Mouse (Mus musculus) hindbrain, embryonic 12.5 days (tissue): ENCODE results near the gene Apoc1. TPM values are rescaled to one million over a fixed set of nuclear protein-coding genes. Genes with fewer than 3 reads are reported as not detected.

ENCODE experiments used
- ATAC-seq: fragments of 200-750 bp; cut with Nextera tagmentation; 2 replicates; pipeline ENCODE4 v1.8.0; 2017; ENCODE audit warnings: moderate TSS enrichment; ENCODE audit not compliant: low FRiP score
- H3K27ac ChIP-seq: fragments of 300-500 bp; sonication (generic); 2 replicates; pipeline ENCODE4 v1.5.1; 2016; ENCODE audit warnings: mild to moderate bottlenecking
- H3K27me3 ChIP-seq: fragments of 300-500 bp; sonication (generic); 2 replicates; pipeline ENCODE4 v1.6.1; 2016; ENCODE audit warnings: mild to moderate bottlenecking
- H3K36me3 ChIP-seq: fragments of 300-500 bp; sonication (generic); 2 replicates; pipeline ENCODE4 v1.6.1; 2016; ENCODE audit warnings: mild to moderate bottlenecking
- H3K4me1 ChIP-seq: fragments of 300-500 bp; sonication (generic); 2 replicates; pipeline ENCODE4 v1.6.1; 2016
- H3K4me2 ChIP-seq: fragments of 300-500 bp; sonication (generic); replicated peaks from 2 replicates; pipeline ENCODE4 v1.6.1; 2016; ENCODE audit warnings: mild to moderate bottlenecking
- H3K4me3 ChIP-seq: fragments of 300-500 bp; sonication (generic); 2 replicates; pipeline ENCODE4 v1.5.1; 2016; ENCODE audit warnings: mild to moderate bottlenecking
- H3K9ac ChIP-seq: fragments of 300-500 bp; sonication (generic); 2 replicates; pipeline ENCODE4 v1.6.1; 2016; ENCODE audit warnings: mild to moderate bottlenecking, moderate library complexity
- H3K9me3 ChIP-seq: fragments of 300-500 bp; sonication (generic); replicated peaks from 2 replicates; pipeline ENCODE4 v1.6.1; 2016; ENCODE audit warnings: mild to moderate bottlenecking
- WGBS: fragments of 180-500 bp; shearing (Covaris S2); methylation state at CpG from one replicate; pipeline ENCODE4 v1.1.7; 2016; 5-methylcytosine and 5-hydroxymethylcytosine counted together
- polyA plus RNA-seq: library from polyadenylated mRNA; unstranded; fragments of >200 nt; fragmentation: Nextera tagmentation; extraction: Ambion mirVana; gene quantifications from 2 replicates; pipeline ENCODE4 v1.2.1, GENCODE M21; 2016

Gene Apoc1
- polyA plus RNA-seq, 1 experiment from 2014 or later = 4.7 TPM

- no peak overlapping the region for H3K4me2 ChIP-seq
- no peaks in the 10 kb centered on the region for H3K36me3 ChIP-seq
- H3K4me3 ChIP-seq = no peak overlapping the region
- no peaks in the 10 kb centered on the region for H3K27me3 ChIP-seq
- no peaks in the 10 kb centered on the region for H3K4me1 ChIP-seq
- H3K27ac ChIP-seq = no peak overlapping the region
- no peaks in the 10 kb centered on the region for H3K9me3 ChIP-seq
- H3K9ac ChIP-seq = no peak overlapping the region
- ATAC-seq = no peak
- 72% methylated on average over 1 of the region's 1 CpGs for WGBS
Measured at GRCm38 (mm10) chr7:19676662-19677061, 15.8 kb downstream of the Apoc1 start.

GRCm38 (mm10) chr7:19675824-19676223 lies 16.6 kb downstream of the Apoc1 start:
- H3K36me3 ChIP-seq = no peaks in the 10 kb centered on the region
- H3K9me3 ChIP-seq = no peaks in the 10 kb centered on the region
- no peak overlapping the region for H3K9ac ChIP-seq
- H3K4me2 ChIP-seq = no peak overlapping the region
- no peak for ATAC-seq
- 84% methylated on average over 10 of the region's 10 CpGs for WGBS
- H3K27ac ChIP-seq = no peak overlapping the region
- H3K27me3 ChIP-seq = no peaks in the 10 kb centered on the region
- no peaks in the 10 kb centered on the region for H3K4me1 ChIP-seq
- H3K4me3 ChIP-seq = no peak overlapping the region

- Histone ChIP-seq H3K4me1 (peaks cover 3% of the 10 kb centered on the region; the same call in 1 of the 2 replicates), H3K4me2 (no peak overlapping the region), H3K9me3 (no peaks in the 10 kb centered on the region), H3K27ac (no peak overlapping the region), H3K4me3 (no peak overlapping the region), H3K36me3 (no peaks in the 10 kb centered on the region), H3K9ac (no peak overlapping the region), H3K27me3 (no peaks in the 10 kb centered on the region)
- ATAC-seq = no peak
- 72% methylated on average over 14 of the region's 14 CpGs for WGBS
Measured at GRCm38 (mm10) chr7:19673083-19673699, 19.3 kb downstream of the Apoc1 start.

- no peaks in the 10 kb centered on the region for H3K36me3 ChIP-seq
- peaks cover 3% of the 10 kb centered on the region; the same call in 1 of the 2 replicates for H3K4me1 ChIP-seq
- no peak overlapping the region for H3K27ac ChIP-seq
- H3K27me3 ChIP-seq = no peaks in the 10 kb centered on the region
- WGBS = 77% methylated on average over 10 of the region's 10 CpGs
- no peak overlapping the region for H3K4me2 ChIP-seq
- no peaks in the 10 kb centered on the region for H3K9me3 ChIP-seq
- no peak overlapping the region for H3K9ac ChIP-seq
- no peak overlapping the region for H3K4me3 ChIP-seq
- no peak for ATAC-seq
Measured at GRCm38 (mm10) chr7:19671511-19671910, 20.9 kb downstream of the Apoc1 start.

- H3K36me3 ChIP-seq = no peaks in the 10 kb centered on the region
- 0 out of 2 replicates have a peak overlapping the region, but pooled peaks have one; percentile 5 for H3K4me2 ChIP-seq
- H3K4me3 ChIP-seq = no peak overlapping the region
- peak; percentile 57 for ATAC-seq
- H3K27ac ChIP-seq = 0 out of 2 replicates have a peak overlapping the region, but pooled peaks have one; percentile 4
- H3K27me3 ChIP-seq = no peaks in the 10 kb centered on the region
- 0 out of 2 replicates have a peak overlapping the region, but pooled peaks have one; percentile 3 for H3K9ac ChIP-seq
- peaks cover 10% of the 10 kb centered on the region for H3K4me1 ChIP-seq
- no peaks in the 10 kb centered on the region for H3K9me3 ChIP-seq
- 8% methylated on average over 10 of the region's 10 CpGs for WGBS
Measured at GRCm38 (mm10) chr7:19668947-19669721, 23.3 kb downstream of the Apoc1 start.

- H3K9me3 ChIP-seq = no peaks in the 10 kb centered on the region
- H3K27me3 ChIP-seq = no peaks in the 10 kb centered on the region
- H3K4me3 ChIP-seq = no peak overlapping the region
- H3K9ac ChIP-seq = no peak overlapping the region
- no peak overlapping the region for H3K27ac ChIP-seq
- peaks cover 19% of the 10 kb centered on the region for H3K4me1 ChIP-seq
- no peaks in the 10 kb centered on the region for H3K36me3 ChIP-seq
- H3K4me2 ChIP-seq = no peak overlapping the region
- WGBS = 70% methylated on average over 2 of the region's 2 CpGs
- ATAC-seq = no peak
Measured at GRCm38 (mm10) chr7:19667434-19667833, 25.0 kb downstream of the Apoc1 start.

GRCm38 (mm10) chr7:19666750-19667149 lies 25.7 kb downstream of the Apoc1 start:
- Histone ChIP-seq H3K4me1 (peaks cover 19% of the 10 kb centered on the region), H3K4me2 (no peak overlapping the region), H3K27ac (no peak overlapping the region), H3K36me3 (no peaks in the 10 kb centered on the region), H3K4me3 (no peak overlapping the region), H3K9me3 (no peaks in the 10 kb centered on the region), H3K9ac (no peak overlapping the region), H3K27me3 (no peaks in the 10 kb centered on the region)
- WGBS = 67% methylated on average over 3 of the region's 3 CpGs
- no peak for ATAC-seq

- peak within 1 kb of the TSS; percentile 98 for H3K9ac ChIP-seq
- under 1% methylated on average over 63 of the region's 63 CpGs for WGBS
Measured at GRCm38 (mm10) chr7:19664955-19665841, 27.3 kb downstream of the Apoc1 start, which contains the start of gene Clptm1. Clptm1 (minus strand) TSS chr7:19665033.

GRCm38 (mm10) chr7:19664455-19664954 lies 28.0 kb downstream of the Apoc1 start:
- peaks cover 6% of the 10 kb centered on the region for H3K36me3 ChIP-seq
- H3K9ac ChIP-seq = peak overlapping the region; percentile 98
- no peaks in the 10 kb centered on the region for H3K27me3 ChIP-seq
- H3K4me1 ChIP-seq = peaks cover 21% of the 10 kb centered on the region
- ATAC-seq = peak; percentile 66
- peak overlapping the region; percentile 85 for H3K4me2 ChIP-seq
- no peaks in the 10 kb centered on the region for H3K9me3 ChIP-seq
- H3K4me3 ChIP-seq = peak overlapping the region; percentile 100
- WGBS = under 1% methylated on average over 35 of the region's 37 CpGs
- peak overlapping the region; percentile 93 for H3K27ac ChIP-seq

More at GRCm38 (mm10) chr7:19664955-19665841, 27.3 kb downstream of the Apoc1 start, which contains the start of gene Clptm1:
- peak within 1 kb of the TSS; percentile 100 for H3K4me3 ChIP-seq
- peak; percentile 83 for ATAC-seq
- H3K27me3 ChIP-seq = no peaks in the 10 kb centered on the region
- H3K9me3 ChIP-seq = no peaks in the 10 kb centered on the region
- H3K4me2 ChIP-seq = peak within 1 kb of the TSS; percentile 85
- H3K36me3 ChIP-seq = no peaks in the 10 kb centered on the region
- H3K4me1 ChIP-seq = peaks cover 21% of the 10 kb centered on the region
- H3K27ac ChIP-seq = peak within 1 kb of the TSS; percentile 93

- peaks cover 8% of the 10 kb centered on the region for H3K36me3 ChIP-seq
- peak overlapping the region; percentile 100 for H3K4me3 ChIP-seq
- peaks cover 18% of the 10 kb centered on the region for H3K4me1 ChIP-seq
- H3K9me3 ChIP-seq = no peaks in the 10 kb centered on the region
- H3K27ac ChIP-seq = no peak overlapping the region
- WGBS = 23% methylated on average over 8 of the region's 8 CpGs
- H3K4me2 ChIP-seq = peak overlapping the region; percentile 85
- H3K9ac ChIP-seq = peak overlapping the region; percentile 98
- H3K27me3 ChIP-seq = no peaks in the 10 kb centered on the region
- ATAC-seq = peak; percentile 10; the same call in 1 of the 2 replicates
Measured at GRCm38 (mm10) chr7:19663940-19664339, 28.5 kb downstream of the Apoc1 start.

GRCm38 (mm10) chr7:19652614-19653013 lies 39.8 kb downstream of the Apoc1 start:
- no peak overlapping the region for H3K27ac ChIP-seq
- H3K36me3 ChIP-seq = peaks cover 69% of the 10 kb centered on the region
- no peak overlapping the region for H3K4me3 ChIP-seq
- 92% methylated on average over 2 of the region's 2 CpGs for WGBS
- no peaks in the 10 kb centered on the region for H3K4me1 ChIP-seq
- no peaks in the 10 kb centered on the region for H3K9me3 ChIP-seq
- H3K4me2 ChIP-seq = no peak overlapping the region
- no peak for ATAC-seq
- no peak overlapping the region for H3K9ac ChIP-seq
- no peaks in the 10 kb centered on the region for H3K27me3 ChIP-seq
